Mouse (Mus musculus) regulatory T cell (primary cell): ENCODE results near the gene Fam19a5.

Experiments used
- in situ Hi-C: fragments of 300-600 bp; cut with MboI, MseI; formaldehyde crosslinking; loops from one replicate; pipeline ENCODE4 v1.15.1; 2025; ENCODE audit warnings: high pct_unique_total_duplicates

Fam19a5 gene

DNA sequence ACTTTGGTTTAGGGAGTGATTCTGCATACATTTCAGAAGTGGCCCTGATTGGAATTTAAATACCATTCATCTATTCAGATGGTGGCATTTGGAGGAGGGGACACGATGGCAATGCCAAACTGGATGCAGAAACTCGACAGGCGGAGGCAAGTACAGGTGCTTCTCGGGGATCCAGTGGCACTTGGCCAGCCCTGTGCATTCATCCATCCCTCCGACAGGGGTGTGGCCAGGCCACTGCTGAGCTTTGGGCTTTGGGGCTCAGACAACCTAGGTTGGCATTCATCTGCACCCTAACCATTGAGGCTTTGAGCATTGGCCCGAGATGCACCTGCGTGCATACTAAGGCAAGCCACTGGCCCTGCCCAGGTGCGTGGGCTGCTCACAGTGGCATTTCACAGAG is 52.6 kb downstream of the Fam19a5 start:
- in situ Hi-C loops: no loop called here

DNA sequence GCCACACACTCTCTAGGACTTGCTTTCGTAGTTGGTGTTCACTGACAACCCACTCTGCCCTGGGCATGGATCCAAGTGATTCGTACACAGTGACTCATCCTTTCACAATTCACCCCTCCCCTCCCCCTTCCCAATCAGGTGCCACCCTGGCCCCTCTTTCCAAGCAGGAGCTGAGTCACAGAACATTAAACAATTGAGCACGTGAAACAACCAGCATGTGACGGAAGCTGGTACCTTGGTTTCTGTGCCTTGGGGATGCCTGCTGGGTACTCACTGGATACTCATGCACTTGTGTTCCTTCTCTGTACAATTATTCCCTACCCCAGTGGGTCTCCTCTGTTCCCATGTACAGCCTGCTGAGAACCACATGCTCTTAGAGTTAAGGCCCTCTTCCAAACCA is 53.0 kb downstream of the Fam19a5 start:
- in situ Hi-C loops: no loop called here

DNA sequence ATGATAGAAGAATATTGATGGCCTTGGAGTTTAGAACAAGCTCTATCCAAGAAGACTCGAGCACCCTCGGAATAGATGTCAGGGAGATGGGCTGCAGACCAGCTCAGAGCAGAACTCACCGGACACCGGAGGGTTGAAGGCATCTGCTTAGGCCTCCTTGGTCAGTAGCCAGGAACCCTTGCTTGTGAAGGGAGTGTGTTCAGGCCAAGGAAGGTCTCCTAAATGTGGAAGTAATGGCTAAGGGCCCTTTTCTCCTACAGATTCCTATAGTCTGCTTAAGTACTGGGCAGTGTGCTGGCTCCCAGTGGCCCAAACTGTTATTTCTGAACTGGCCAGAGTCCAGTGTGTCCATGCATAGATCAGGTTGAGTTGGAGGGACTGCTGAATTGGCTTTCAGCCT is 53.7 kb downstream of the Fam19a5 start:
- in situ Hi-C loops: no loop called here

DNA sequence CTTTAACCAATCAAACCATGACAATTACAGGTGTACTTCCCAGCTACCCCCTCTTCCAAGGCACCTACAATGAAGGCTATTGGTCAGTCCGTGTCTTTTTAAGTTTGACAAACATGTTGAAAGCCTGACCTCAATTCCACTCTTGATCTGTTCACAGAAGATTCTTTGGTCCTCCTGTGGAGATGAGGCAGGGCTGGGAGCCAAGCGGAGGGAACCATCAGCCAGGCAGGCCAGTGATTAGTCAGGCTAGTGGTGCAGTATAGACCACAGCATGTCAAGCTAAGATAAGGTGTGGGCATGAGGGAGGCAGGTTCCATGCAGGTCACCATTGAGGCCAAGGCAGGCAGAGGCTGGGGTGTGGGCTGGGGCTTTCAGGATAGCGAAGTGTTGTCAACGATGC is 54.5 kb downstream of the Fam19a5 start:
- in situ Hi-C loops: no loop called here

DNA sequence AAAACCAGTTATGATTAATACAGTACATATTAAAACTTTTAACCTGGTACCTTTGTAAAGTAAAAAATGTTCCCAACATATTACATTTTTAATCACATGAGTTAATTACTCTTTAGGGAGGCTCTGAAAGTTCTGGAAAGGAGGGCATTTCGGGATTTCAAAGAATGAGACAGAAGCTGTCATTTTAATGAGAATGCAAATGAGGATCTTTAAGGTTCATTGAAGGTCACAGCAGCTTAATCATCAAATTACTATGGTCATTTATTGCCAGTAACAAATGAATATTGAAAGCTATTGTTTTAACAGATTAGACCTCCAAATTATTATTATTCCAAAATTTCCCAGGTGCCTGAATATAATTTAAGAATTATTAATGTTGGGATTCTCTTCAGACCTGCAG is 59.2 kb downstream of the Fam19a5 start:
- in situ Hi-C loops: no loop called here

DNA sequence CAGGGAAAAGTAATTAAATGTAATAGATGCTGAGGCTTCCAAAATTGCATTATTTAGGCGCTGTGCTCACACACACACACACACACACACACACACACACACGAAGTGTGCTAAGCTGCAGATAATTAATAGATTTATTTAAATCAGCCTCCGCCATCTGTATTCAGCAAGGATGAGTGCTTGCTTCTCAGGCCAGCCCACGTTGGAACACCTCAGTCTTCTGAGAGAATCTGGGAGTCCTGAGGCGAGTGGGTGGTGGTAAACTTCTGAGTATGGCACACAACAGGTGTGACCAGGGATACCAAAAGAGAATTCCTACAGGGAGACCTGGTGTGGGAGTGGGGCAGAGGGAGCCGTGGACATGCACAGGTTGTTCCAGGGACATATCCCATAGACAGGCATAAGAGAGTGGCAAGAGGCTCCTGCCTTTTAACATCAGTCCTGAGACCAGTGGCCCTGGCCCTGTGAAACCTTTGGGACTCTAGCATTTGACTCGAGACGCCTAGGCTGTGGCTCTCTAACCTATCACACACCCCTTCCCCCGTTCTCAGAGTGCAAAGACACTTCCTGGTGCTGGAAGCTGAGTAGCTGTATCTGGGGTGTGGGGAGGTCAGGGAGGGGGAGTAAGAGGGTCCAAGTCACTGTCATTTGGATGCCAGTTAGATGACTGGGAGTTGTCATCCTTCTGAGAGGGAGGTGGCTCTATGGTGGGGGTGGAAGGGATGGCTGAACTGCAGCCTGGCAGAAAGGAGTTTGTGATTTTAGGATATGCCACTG is 61.6 kb downstream of the Fam19a5 start:
- in situ Hi-C loops: no loop called here

DNA sequence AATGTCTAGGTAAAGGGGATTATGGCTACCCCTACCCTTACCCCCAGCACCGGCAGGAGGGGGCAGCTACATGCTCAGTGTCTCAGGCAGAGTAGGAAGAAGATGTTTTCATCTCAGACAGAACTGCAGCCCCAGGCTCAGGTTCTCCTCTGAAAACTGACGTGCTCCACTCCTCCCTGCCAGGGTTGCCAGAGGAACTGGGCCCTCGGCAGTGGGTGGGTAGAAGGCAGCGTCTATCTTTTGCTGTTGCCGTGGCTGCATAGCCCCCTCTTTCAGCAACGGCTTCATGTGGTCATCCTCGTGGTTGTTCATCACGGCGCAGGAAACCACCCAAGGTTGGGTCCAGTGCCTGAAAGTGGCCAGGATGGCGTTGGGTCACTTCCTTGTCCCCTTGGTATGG is 62.6 kb downstream of the Fam19a5 start:
- in situ Hi-C loops: no loop called here

DNA sequence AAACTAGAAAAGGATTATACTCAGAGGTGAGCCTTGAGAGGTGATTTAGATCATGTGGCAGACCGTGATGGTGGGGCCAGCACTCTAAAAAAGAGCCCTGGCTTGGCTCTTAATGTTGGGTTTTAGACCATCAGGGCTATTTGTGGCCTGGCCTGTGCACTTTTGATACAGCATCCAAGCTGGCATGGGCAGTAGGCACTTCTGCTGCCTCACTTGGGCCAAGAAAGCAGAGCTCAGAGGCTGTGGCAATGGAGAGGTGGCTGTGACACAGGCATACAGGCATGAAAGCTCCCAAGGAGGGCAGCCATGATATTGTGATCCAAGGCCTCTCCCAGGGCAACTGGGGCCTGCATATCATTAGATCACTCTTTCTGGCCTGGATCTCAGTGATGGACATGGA is 65.1 kb downstream of the Fam19a5 start:
- in situ Hi-C loops: no loop called here

DNA sequence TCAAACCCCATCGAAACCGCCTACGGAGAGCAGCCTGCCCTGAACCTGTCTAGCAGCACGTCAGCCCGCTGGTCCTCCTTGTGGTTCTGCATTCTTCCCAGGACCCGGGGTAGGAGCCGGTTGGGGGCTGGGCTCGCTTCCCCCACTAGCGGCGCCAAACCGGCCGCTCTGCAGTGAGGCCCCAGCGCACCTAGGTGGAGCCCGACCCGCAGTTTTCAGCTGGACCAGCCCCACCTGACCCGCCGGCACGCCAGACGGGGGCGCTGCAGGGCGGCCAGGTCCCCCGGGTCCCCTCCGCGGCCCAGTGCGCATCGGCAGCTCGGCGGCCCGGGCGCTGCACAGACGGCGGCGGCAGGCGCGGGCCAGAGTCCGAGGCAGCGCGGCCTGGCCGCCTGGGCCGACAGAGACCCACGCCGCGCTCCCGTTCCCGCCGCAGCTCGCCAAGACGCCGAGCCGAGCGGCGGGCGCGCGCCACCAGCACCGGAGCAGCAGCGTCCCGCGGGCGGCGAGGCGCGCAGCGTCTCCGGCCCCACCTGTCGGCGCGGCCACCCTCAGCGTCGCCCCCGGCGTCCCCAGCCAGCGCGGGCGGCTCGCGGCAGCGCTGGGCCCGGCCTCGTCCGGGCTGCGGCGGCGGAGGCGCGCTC is 80.0 kb downstream of the Fam19a5 start:
- in situ Hi-C loops: no loop called here

DNA sequence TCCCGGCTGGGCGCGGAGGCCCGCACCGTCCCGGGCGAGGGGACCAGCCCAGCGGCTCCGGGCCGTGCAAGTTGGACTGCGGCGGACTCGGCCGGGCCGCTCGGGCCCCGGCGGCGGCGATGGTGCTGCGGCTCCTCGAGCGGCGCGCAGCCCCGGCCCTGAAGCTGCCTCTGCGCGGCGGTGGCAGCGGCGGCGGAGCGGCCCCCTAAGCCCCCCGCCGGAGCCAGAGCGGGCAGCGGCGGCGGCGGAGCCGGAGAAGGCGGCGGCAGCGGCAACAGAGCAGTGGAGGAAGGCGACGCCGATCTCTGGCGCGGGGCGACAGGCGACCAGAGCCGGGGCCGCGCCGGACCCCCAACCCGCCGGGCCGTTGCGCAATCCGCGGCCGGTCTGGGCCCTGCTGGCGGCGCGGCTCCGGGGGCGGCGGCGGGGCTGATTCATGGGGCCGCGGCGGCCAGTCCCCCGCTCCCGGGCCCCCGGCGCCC is 80.6 kb downstream of the Fam19a5 start:
- in situ Hi-C loops: no loop called here

DNA sequence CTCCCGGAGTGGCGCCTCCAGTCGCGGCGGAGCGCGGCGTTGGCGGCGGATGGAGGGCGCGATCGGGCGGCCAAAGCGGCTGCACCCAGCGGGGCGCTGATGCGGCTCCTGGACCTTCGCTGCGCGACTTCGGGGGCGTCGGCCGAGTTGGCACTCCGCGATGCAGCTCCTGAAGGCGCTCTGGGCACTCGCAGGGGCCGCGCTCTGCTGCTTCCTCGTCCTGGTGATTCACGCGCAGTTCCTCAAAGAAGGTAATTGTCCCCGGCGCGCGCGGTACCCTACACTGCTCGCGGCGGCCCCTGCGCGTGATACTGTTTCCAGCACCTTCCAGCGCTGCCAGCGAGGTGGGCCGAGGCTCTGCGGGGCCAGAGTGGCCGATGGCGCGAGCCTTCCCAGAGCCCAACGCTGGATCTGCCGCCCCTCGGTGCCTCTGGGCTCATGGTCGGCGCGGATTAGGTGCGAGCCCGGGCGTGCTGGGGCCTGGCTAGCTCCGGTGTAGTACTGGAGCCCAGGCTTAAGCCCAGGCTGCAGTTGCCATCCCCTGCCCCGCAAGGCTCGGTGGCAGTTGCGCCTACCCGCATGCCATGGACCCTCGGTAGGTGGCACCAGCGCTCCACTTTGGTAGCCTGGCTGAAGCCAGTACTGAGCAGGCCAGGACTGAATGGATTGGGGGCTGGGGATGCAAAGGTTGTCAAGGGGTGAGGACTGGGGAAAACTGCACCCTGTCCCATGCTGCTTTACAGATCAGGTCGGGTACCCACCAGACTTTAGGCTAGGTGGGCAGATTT is 81.3 kb downstream of the Fam19a5 start:
- in situ Hi-C loops: no loop called here

DNA sequence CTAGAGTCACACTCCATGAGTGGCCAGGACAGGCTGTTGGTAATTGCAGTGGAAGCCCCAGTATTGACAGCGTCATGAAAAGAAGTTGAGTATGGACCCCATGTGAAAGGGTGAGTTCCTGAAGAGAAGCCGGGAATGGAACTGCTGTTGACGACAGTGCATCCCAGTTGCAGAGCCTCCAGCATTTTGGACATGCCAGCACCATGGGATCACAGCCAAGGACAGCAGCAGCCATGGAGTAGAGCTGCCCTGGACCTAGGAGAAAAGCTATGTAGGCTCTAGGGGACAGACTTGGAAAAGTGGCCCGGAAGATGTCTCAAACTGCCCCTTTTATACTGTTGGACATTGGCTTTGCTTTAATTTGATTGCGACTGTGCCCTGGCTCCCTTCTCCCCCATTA is 91.2 kb downstream of the Fam19a5 start:
- in situ Hi-C loops: no loop called here

DNA sequence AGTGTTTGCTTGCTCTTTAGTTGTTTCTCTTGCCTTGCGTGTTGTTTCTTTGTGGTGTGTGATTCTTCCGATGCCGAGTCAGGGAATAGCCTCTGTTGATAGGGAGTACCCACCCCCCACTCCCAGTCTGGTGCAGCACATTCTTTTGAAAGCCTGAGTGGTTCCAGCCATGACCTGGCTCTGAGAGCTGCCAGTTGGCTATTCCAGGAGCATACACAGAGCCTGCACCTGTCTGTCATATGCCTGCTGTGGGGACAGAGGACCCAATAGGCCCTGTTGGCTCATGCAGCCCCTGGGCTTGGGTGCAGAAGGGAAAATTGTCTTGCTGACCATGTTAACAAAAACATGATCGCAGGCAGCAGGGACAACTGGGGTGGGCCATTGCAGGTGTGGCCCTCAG is 92.3 kb downstream of the Fam19a5 start:
- in situ Hi-C loops: no loop called here

DNA sequence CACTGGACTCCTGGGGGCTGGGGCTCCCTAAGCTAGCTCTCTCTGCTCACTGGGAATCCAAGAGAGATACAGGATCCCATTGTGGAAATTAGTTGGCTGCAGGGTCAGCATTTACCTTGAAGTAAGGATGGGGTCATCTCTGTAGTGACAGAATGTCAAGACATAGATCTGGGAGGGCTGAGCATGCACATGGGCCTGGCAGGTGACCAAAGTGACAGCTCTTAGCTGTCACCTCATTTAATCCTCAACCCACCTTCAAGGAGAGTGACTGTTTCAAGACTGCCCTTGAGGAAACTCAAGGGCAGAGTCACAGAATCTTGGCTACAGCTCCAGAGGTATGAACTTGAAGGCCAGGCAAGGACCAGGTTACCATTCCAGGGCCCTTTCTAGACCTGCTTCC is 93.1 kb downstream of the Fam19a5 start:
- in situ Hi-C loops: no loop called here

DNA sequence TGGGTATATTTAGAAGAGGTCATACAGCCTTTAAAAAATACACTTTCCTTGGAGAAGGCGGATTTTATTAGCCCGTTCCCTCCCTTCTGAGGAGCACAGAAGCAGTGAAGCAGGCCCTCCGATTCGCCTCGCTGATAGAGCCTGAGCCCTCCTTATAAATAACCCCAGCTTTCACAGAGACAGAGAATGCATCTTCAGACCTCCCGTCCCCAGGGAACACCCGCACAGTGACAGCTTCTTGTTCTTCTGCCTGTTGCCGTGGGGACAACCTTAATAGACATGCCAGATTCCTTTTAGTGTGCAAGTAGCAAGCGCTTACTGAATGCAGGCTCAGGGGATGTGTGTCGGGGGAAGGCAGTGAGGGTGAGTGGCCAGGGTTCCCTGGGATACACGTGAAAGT is 94.2 kb downstream of the Fam19a5 start:
- in situ Hi-C loops: no loop called here

DNA sequence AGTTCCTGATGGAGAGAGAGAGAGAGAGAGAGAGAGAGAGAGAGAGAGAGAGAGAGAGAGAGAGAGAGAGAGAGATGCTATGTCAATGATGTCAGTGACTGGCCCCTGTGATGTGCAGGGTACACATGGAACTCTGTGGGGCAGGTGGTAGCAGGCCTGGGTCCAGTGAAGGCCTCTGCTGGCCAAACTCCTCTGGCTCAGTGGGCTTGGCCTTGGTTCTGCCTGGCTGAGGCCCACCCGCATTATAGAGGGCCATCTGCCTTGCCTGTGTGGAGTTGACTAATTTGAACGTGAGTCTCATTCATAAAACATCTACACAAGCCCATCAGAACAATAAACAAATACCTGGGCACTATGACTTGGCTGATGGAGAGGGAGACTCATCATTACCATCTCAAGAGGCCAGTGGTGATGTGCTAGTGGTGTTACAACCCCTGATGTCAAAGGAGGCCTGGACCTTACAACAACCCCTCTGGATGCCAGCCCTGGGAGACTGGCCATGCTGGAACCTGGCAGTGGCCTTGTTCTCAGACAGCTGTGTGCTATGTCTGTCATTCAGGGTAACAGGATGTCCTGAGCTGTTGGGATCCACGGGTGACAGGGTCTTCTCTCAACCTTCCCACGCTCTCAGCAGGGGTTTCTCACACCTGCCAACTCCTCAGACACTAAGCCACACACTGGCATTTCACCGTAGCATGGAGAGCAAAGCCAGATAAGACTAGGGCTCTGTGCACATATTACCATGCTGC is 102.4 kb downstream of the Fam19a5 start:
- in situ Hi-C loops: no loop called here

DNA sequence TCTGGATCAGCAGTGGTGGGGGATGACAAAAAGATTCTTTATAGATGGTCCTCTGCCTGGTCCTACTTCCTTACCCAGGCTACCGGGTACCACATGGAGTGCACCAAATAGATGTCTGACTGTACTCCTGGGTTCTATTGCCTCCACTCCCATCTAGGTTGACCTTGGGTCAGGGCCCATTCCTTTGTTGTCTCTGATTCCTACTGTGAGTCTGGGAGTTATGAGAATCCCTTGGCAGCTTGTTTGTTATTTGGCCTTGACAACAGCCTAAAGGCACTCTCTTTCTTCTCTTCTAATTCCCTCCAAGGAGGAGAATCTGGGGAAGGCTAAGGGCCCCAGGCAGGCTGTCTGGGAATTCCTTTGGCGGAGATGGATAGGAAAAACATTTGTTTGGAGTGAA is 105.6 kb downstream of the Fam19a5 start:
- in situ Hi-C loops: no loop called here

DNA sequence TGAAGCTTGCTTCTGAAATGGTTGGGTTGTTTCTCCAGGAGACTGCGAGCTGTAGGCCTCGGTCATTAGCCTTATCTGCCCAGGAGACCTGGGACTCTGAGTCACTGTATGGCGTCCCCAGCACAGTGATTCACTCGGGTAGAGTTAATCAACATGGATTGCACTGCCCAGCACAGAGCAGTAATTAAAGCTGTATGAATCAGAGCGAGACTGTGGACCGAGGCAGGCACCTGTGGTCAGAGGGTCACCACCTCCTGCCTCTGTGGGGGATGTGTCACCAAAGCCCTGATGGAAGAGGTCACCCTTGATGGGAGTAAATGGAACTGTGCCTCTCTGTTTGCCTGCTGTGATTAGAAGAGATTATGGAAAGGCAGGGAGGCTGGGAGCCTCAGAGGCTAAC is 110.5 kb downstream of the Fam19a5 start:
- in situ Hi-C loops: no loop called here

DNA sequence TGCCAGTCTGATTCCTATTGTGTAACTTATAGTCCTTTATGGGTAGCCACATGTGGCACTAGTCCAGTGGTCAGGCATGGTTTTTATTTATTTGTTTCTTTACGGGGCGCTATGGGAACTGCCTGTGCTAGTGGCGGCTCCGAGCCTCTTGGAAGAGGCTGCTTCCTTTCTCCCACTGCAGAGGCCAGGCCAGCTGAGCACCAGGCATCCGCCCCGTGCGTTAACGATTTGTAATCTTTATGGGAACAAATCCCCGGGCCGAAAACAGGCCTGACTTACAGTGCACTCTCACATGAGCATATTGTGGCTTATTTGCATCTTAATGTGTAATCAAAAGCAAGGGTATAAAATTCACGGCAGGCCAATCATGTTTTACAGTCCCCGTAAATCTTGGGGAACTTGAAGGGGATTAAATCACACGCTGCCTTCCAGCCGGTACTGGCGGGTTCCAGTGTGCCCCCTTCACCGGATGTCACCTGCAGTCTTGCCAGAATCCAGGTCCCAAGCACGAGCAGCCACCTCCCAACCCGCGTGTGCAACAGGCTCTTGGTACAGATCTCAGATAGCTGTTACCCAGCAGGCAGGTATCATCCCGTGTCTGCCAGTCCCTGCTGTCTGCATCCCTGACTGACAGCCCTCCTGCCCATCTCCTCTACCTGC is 112.5 kb downstream of the Fam19a5 start:
- in situ Hi-C loops: no loop called here

DNA sequence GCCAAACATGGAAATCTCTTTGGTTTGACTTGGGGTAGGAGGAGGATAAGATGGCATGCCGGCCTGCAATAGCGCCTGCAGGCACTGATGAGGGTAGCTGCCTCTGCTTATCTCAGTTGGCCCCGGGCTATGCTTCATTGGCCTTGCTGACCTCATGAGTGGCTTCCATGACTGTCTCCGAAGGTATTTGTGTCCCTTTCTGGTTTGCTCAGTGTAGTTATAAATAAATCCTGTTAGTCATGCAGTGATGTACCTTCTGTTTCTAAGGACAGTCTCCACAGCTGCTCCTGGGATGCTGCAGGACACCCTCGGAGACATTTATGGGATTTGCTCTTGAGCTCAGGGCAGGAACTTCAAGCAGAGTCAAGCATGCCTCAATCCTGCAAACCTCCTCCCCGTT is 115.6 kb downstream of the Fam19a5 start:
- in situ Hi-C loops: no loop called here

DNA sequence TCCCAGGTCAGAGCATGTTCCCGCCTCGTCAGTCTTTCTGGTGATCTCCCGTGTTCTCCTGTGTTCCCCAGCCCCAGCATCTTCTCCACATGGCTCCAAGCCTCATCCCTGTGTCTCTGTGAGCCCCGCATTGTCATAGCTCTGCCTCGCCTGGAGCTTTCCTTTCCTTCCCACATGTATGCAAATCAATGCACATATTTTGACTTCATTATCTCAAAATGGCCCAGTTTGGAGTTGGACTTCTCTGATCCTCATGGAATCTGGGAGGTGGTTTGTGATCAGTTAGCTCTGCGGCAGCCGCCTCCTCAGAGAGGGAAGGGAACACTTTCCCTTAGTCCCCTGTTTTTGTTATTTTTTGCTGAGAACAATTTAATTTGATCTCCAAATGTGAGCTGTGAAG is 117.9 kb downstream of the Fam19a5 start:
- in situ Hi-C loops: no loop called here
